Mouse (Mus musculus) ES-E14 (cell line): ENCODE measurements at regions not wholly inside any gene's neighbourhood (a gene's known extent, or its start where the extent isn't known, plus 50 kb on each side); places are given as distances from the start of the nearest gene placed in this dataset.

Source experiments
- DNase-seq: peaks from one replicate; pipeline ENCODE4 v3.0.0-alpha.2; 2013; ENCODE audit warnings: low read depth, low spot score
- H3K27ac ChIP-seq: 2 replicates; pipeline ENCODE4 v1.5.1; 2012; ENCODE audit warnings: low read depth, mild to moderate bottlenecking, low read length, moderate library complexity, mixed read lengths; ENCODE audit not compliant: poor library complexity, insufficient read depth, severe bottlenecking
- H3K36me3 ChIP-seq: 2 replicates; pipeline ENCODE4 v1.6.1; 2012; ENCODE audit warnings: mild to moderate bottlenecking, low read length, moderate library complexity, mixed read lengths; ENCODE audit not compliant: control insufficient read depth, poor library complexity, insufficient read depth, severe bottlenecking
- H3K4me1 ChIP-seq, 2 experiments: fragments of 150-350 bp in 1 of 2; sonication (generic) in 1 of 2; 2 replicates each; pipeline ENCODE4 v1.6.1; 2012; ENCODE audit warnings: low read length in 2 of 2, mild to moderate bottlenecking in 1 of 2, mixed read lengths in 1 of 2; ENCODE audit not compliant: control insufficient read depth in 2 of 2, insufficient read depth in 2 of 2, poor library complexity in 1 of 2
- H3K4me3 ChIP-seq, 2 experiments: fragments of 150-350 bp in 1 of 2; sonication (generic) in 1 of 2; 2 replicates each; pipeline ENCODE4 v1.5.1; 2012; ENCODE audit warnings: low read length in 2 of 2, low read depth in 1 of 2, mild to moderate bottlenecking in 1 of 2, mixed read lengths in 1 of 2; ENCODE audit not compliant: insufficient read depth in 1 of 2, poor library complexity in 1 of 2, severe bottlenecking in 1 of 2
- H3K9ac ChIP-seq: 2 replicates; pipeline ENCODE4 v1.6.1; 2012; ENCODE audit warnings: low read depth, mild to moderate bottlenecking, low read length, mixed read lengths; ENCODE audit not compliant: poor library complexity, insufficient read depth, severe bottlenecking
- H3K9me3 ChIP-seq: fragments of 150-350 bp; sonication (generic); 2 replicates; pipeline ENCODE4 v1.6.1; 2012; ENCODE audit warnings: low read depth, mild to moderate bottlenecking, low read length; ENCODE audit not compliant: control insufficient read depth, insufficient read depth
- CHD2 ChIP-seq: IDR thresholded peaks from 2 replicates; pipeline ENCODE4 v1.6.1; 2014; ENCODE audit warnings: mild to moderate bottlenecking, low read depth, low read length, inconsistent platforms
- HCFC1 ChIP-seq: IDR thresholded peaks from 2 replicates; pipeline ENCODE4 v1.6.1; 2012; ENCODE audit warnings: low read length, inconsistent platforms, borderline replicate concordance; ENCODE audit not compliant: insufficient read depth
- MAFK ChIP-seq: IDR thresholded peaks from 2 replicates; pipeline ENCODE4 v1.6.1; 2014; ENCODE audit warnings: mild to moderate bottlenecking, low read depth, low read length, inconsistent platforms; ENCODE audit not compliant: insufficient read depth
- ZC3H11A ChIP-seq: IDR thresholded peaks from 2 replicates; pipeline ENCODE4 v1.6.1; 2012; ENCODE audit warnings: low read depth, mild to moderate bottlenecking, inconsistent platforms, low read length, borderline replicate concordance
- ZNF384 ChIP-seq: IDR thresholded peaks from 2 replicates; pipeline ENCODE4 v1.6.1; 2012; ENCODE audit warnings: low read depth, low read length, inconsistent platforms
- in situ Hi-C, 2 experiments: fragments of 600-800 bp; cut with MboI; formaldehyde crosslinking; loops; one replicate each; pipeline ENCODE4 v1.15.1; 2025; ENCODE audit warnings: low sequenced_read_pairs in 2 of 2, inconsistent platforms in 1 of 2; ENCODE audit not compliant: unreplicated experiment in 2 of 2

GRCm38 (mm10) chrX:11818634-11819033, 341.5 kb downstream of the Bcor start:
- no peak for TF ChIP-seq MAFK
- no peak for TF ChIP-seq CHD2
- no peak for TF ChIP-seq HCFC1
- no peak for TF ChIP-seq ZC3H11A
- no peak for TF ChIP-seq ZNF384
- in situ Hi-C loops = no loop called here
- no peak for DNase-seq
- H3K27ac ChIP-seq = no peak overlapping the region
- no peaks in the 10 kb centered on the region for H3K4me1 ChIP-seq
- H3K9me3 ChIP-seq = no peaks in the 10 kb centered on the region
- no peak overlapping the region for H3K9ac ChIP-seq
- no peaks in the 10 kb centered on the region for H3K36me3 ChIP-seq
- no peak overlapping the region for H3K4me3 ChIP-seq

- in situ Hi-C loops = no loop called here
- no peak for TF ChIP-seq CHD2
- TF ChIP-seq MAFK = no peak
- TF ChIP-seq ZNF384 = no peak
- TF ChIP-seq HCFC1 = no peak
- no peak for TF ChIP-seq ZC3H11A
- no peak for DNase-seq
Measured at GRCm38 (mm10) chrX:11821165-11821564, 339.0 kb downstream of the Bcor start.

GRCm38 (mm10) chrX:11821880-11822768, 338.0 kb downstream of the Bcor start:
- Histone ChIP-seq H3K4me1 (no peaks in the 10 kb centered on the region), H3K9me3 (no peaks in the 10 kb centered on the region), H3K27ac (no peak overlapping the region), H3K4me3 (no peak overlapping the region), H3K36me3 (no peaks in the 10 kb centered on the region), H3K9ac (no peak overlapping the region)
- in situ Hi-C loops = no loop called here
- no peak for TF ChIP-seq ZNF384
- no peak for TF ChIP-seq CHD2
- no peak for TF ChIP-seq ZC3H11A
- TF ChIP-seq MAFK = no peak
- no peak for TF ChIP-seq HCFC1
- no peak for DNase-seq

More at GRCm38 (mm10) chrX:11821165-11821564, 339.0 kb downstream of the Bcor start:
- Histone ChIP-seq H3K4me3 (no peak overlapping the region), H3K9ac (no peak overlapping the region), H3K36me3 (no peaks in the 10 kb centered on the region), H3K9me3 (no peaks in the 10 kb centered on the region), H3K27ac (no peak overlapping the region), H3K4me1 (no peaks in the 10 kb centered on the region)

- Histone ChIP-seq H3K4me1 (no peaks in the 10 kb centered on the region), H3K9ac (no peak overlapping the region), H3K36me3 (no peaks in the 10 kb centered on the region), H3K27ac (no peak overlapping the region), H3K9me3 (no peaks in the 10 kb centered on the region), H3K4me3 (no peak overlapping the region)
- DNase-seq = no peak
- no peak for TF ChIP-seq HCFC1
- in situ Hi-C loops = no loop called here
Measured at GRCm38 (mm10) chrX:11825948-11826347, 334.2 kb downstream of the Bcor start.
